In genomic region chr1:133000347-133000746, GRCm38 (mm10) we compare ENCODE assay signal across 26 mouse cellular contexts.
"Had no signal": no experiment of that assay in that cellular context is flagged by ENCODE, and none has a peak within 500 bp of the region (broad histone marks: within the 10 kb centered on the region; RNA-seq: fewer than 3 reads in every experiment).

No protein-coding gene starts in this region.

- ATAC-seq: inflammation-experienced regulatory T-cells, adult 6 months; intestine, embryonic 15.5 days; intestine, postnatal 0 days; liver, embryonic 12.5 days had no signal

- DNase-seq: gastrocnemius, adult 2 months; gastrocnemius, postnatal 10 days; gastrocnemius, postnatal 25 days; heart, adult 2 months; heart, postnatal 4 days; kidney, adult 18-20 months; kidney, adult 8-10 months; kidney, postnatal 10 days; kidney, postnatal 25 days; kidney, postnatal 4 days; layer of hippocampus, postnatal 36 days; left cerebral cortex, postnatal 4 days had no signal

- H3K4me2 ChIP-seq: heart, embryonic 11.5 days; heart, embryonic 13.5 days; heart, embryonic 15.5 days; hindbrain, embryonic 12.5 days; hindbrain, embryonic 14.5 days; intestine, embryonic 15.5 days; limb, embryonic 13.5 days; limb, embryonic 15.5 days; liver, embryonic 12.5 days had no signal

- H3K9ac ChIP-seq: heart, embryonic 13.5 days; heart, embryonic 15.5 days; hindbrain, embryonic 12.5 days; hindbrain, embryonic 14.5 days; intestine, embryonic 15.5 days; limb, embryonic 13.5 days; limb, embryonic 15.5 days; liver, embryonic 12.5 days; liver, embryonic 14.5 days had no signal

- H3K27ac ChIP-seq: gastrocnemius, adult 2 months; heart, adult 2 months; heart, embryonic 13.5 days; heart, embryonic 15.5 days; hindbrain, embryonic 10.5 days; hindbrain, embryonic 12.5 days; hindbrain, embryonic 14.5 days; intestine, embryonic 15.5 days; layer of hippocampus, adult 2 months; limb, embryonic 13.5 days; limb, embryonic 15.5 days; liver, embryonic 12.5 days; liver, embryonic 14.5 days had no signal

- H3K4me1 ChIP-seq: heart, embryonic 13.5 days; heart, embryonic 15.5 days; hindbrain, embryonic 10.5 days; hindbrain, embryonic 12.5 days; intestine, embryonic 15.5 days; limb, embryonic 13.5 days; limb, embryonic 15.5 days; liver, embryonic 12.5 days had no signal

- H3K27me3 ChIP-seq: heart, embryonic 13.5 days; heart, embryonic 15.5 days; hindbrain, embryonic 12.5 days; intestine, embryonic 15.5 days; limb, embryonic 13.5 days; limb, embryonic 15.5 days; liver, embryonic 12.5 days had no signal

- H3K9me3 ChIP-seq: heart, embryonic 13.5 days; heart, embryonic 15.5 days; hindbrain, embryonic 10.5 days; hindbrain, embryonic 12.5 days; intestine, embryonic 15.5 days; limb, embryonic 13.5 days; limb, embryonic 15.5 days; liver, embryonic 12.5 days had no signal

- H3K4me3 ChIP-seq: gastrocnemius, adult 2 months; heart, adult 2 months; heart, embryonic 13.5 days; heart, embryonic 15.5 days; hindbrain, embryonic 10.5 days; hindbrain, embryonic 12.5 days; intestine, embryonic 15.5 days; layer of hippocampus, adult 2 months; limb, embryonic 13.5 days; limb, embryonic 15.5 days; liver, embryonic 12.5 days had no signal
